Mouse (Mus musculus) gastrocnemius, postnatal 10 days (tissue): ENCODE measurements at regions not wholly inside any gene's neighbourhood (a gene's known extent, or its start where the extent isn't known, plus 50 kb on each side); places are given as distances from the start of the nearest gene placed in this dataset.
A peak's percentile ranks its signal among the peaks of the same experiment; 100 is the strongest.

Experiments
- DNase-seq: peaks from one replicate; pipeline ENCODE4 v3.0.0; 2021; ENCODE audit warnings: mixed read lengths

DNA sequence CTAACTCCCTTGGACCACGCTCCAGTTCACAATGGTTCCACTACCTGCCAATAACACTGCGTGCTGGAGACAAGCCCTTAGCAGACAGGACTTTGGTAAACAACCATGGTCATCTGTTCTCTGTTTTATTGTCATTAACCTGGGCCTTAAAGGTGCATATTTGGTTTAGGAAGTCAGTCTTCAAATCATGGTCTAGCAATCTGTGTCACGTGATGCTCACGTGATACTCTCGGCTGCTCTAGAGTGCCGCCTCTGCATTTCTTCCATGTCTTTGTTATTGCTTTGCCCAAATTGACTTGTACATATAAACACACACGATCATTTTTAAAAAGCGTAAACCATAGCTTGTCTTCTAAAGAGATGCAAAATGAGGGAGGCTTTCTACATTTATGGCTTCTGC lies 139.8 kb upstream of the 4930535I16Rik start:
- DNase-seq: no peak

DNA sequence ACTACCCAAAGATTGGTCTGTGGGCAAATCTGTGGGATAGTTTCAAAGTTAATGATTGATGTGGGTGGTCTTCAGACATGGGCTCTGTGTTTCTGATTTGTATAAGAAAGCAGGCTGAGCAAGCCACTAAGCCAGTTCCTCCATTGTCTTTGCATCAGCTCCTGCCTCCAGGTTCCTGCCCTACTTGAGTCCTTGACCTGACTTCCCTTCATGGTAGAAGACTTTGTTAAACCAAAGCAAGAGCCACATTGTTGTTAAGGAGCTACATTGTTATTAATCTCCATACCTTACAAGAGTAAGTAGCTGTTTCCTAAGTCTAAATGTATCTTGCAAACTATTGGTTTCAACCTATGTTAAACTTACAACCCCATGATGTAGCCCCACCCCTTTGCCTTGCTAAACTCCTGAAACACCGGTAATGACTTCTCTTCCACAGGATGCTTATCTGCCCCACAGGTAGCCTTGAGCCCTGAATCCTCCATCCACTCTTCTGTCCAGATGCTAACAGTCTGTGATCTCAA lies 136.5 kb upstream of the 4930535I16Rik start:
- no peak for DNase-seq

DNA sequence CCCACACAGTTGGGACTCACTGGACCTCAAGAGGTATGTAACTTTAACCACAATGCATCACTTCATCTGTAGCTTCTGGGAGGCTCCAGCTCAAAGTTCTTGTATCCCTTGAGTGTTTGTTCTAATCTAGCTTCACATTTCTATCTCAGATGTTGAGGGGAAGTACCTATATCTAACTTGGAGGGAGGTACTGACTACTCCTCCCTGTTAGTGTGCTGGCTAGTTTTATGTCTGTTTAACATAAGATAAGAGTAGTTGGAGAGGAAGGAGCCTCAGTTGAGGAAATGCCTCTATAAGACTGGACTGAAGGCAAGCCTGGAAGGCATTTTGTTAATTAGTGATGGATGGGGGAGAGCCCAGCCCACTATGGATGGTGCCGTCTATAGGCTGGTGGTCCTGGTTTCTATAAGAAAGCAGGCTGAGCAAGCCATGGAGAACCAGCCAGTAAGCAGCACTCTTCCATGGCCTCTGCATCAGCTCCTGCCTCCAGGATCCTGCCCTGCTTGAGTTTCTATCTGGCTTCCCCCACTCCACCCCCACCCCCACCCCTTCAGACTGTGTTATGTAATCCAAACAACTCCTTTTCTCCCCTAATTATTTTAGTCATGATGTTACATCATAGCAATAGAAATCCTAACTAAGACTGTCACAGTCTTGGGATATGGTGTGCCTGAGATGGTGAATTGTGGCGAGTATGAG lies 135.7 kb upstream of the 4930535I16Rik start:
- DNase-seq: no peak

DNA sequence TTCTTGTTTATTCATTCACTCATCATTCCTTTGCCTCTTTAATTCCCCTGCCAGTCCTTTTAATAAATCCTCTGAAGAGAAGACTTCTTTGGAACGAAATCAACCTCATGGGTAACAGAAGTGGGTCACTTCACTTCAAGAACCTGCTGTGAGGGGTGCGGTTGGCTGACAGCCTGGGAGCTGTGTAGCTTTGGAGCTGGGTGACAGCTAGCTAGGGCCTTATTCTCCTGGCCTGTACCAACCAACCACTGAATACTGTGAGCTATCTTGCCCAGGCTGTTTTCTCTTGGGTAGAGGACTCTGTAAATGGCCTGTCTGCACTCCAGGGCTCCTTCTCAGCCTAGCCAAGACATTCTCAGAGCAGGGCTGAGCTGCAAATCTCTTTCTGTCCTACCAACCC lies 134.6 kb upstream of the 4930535I16Rik start:
- no peak for DNase-seq

DNA sequence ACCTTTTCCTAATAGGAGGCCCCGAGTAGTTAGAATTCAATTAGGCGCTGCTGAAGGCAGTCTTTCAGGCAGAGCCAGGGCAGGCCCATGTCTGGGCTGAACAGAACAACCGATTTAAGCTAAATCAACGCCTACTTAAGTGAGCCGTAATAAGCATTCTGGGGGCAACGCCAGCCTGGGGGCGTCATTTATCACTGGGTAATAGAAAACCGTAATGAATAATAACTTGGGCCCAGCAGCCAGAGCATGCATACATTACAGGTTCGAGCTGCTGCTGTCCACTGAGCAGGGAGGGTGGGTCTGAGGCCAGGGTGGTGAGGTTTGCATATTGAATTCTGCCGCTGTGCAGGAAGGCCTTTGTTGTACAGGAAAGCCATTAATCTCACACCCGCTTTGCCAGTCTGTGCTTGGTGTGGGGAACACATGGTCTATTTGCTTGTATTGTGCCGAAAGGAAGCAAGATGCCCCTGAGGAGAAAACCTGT lies 130.6 kb upstream of the 4930535I16Rik start:
- no peak for DNase-seq

DNA sequence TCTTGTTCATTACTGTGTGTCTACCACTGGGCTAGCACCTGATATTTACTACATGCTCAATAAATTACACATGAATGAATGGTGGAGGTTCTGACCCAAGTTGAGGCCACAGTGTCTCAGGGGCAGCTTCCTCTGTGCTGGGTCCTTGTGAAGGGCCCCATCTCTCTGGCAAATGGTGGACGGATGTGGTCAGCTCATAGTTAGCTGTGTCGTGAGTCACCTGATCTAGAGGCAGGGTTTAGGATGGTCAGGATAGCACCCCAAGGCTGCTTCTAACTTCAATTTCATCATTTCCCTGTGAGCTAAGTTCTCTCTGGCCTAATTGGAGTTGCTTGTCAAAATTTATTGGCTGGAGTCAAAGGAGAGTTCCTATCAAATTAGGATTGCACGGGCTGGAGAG lies 130.1 kb upstream of the 4930535I16Rik start:
- DNase-seq: no peak

DNA sequence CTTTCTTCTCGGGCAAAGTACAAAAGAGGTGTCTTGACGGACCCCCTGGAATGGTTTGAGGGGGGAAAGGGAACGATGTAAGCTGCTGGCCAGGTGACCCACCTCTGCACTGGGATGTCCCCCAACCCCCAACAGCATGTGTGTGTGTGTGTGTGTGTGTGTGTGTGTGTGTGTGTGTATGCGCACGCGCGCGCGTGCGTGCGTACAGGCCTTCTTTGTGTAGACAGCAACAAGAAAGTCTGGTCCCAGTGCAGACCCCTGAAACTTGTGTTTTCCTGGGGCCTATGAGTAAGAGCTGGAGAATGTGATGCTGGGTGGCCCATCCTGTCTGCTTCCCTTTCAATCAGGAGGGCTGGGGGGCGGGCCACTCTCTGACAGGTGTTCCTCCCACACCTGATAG lies 118.7 kb upstream of the 4930535I16Rik start:
- DNase-seq: no peak

DNA sequence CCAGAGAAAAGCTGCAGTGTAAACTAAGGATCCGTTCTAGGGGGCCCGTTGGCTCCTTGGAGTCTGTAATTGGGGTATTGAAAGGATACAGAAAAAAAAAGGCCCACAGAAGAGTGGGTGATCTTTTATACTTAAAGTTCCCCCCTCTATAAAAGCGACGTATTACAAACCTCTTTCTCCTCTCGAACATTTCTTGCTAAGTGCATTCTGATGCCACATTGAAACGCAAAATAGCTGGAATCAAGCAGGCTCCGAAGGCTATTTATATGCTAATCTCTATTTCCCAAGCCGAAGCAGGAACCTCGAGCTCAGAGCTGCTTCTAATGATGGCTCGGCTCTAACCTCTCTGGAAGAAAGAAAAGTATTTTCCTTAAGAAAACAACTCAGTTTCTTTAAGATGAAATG lies 117.8 kb upstream of the 4930535I16Rik start:
- DNase-seq: no peak

DNA sequence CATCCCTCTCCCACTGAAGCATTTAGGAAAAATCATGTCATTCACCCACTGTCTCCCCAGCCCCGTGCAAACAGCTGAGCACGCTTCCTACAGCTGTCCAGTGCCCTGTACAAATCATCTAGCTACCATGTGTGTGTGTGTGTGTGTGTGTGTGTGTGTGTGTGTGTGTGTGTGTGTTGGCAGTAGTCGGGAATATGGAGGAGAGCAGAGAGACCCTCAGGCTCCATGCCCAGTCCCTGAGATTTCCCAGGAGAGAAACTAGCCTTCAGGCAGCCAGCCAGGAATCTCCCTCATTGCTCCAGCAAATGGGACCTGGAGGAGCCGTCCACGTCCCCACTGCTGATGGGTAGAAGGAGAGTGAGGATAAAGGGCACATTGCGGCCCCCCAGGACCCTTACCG lies 117.4 kb upstream of the 4930535I16Rik start:
- DNase-seq: peak; percentile 14

DNA sequence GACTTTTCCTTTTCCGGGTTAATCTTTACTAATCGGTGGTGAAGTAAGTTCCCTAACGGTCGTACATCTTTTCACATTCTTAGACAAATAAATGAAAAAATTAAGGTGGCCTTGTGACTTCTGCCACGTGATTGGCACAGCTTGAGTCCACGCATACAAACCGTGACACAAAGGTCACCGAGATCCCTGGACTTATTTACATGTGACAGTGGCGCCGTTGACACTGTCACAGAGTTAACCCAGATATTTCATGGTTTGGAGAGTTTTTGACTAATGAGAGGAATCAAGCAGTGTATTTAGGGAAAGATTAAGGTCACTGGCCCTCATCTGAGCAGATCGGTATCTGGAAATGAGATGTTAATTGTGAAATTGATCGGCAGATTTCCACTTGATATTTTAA lies 110.2 kb upstream of the 4930535I16Rik start:
- DNase-seq: no peak

DNA sequence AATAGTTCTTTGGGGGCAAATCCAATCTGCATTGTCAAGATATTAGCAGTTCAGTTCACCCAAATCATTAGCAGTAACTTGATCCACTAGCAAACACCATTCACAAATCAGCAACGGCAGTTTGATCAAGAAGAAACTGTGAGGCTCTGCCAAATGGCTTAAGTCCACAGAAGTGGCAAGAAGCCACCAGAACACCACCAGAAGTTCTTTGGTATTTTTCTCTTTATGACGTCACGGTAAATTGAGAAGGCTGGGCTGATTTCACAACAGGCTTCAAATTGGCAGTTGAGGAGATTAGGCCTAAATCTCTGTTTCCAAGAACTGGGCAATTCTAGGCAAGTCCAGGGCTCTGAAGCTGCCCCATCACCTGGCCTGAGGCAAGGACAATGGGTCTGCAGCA lies 98.6 kb upstream of the 4930535I16Rik start:
- no peak for DNase-seq

DNA sequence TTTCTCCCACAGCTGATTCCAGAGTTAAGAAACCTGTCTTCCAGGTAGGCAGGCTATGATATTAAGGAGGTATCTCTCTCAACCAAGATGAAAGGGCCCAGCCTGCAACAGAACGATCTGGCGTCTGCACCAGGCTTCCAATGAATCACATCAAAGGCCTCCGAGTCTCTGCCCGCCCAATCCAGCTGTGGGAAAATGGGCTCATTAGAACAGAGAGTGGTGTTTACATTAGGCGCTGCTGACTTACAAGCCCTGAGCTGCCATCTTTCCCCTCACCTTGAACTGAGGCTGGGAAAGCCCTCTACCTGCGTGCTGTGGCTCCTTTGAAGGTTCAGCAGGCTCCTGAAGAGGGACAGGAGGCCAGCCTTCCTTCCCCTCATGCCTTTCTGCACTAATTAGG lies 97.5 kb upstream of the 4930535I16Rik start:
- DNase-seq: no peak

DNA sequence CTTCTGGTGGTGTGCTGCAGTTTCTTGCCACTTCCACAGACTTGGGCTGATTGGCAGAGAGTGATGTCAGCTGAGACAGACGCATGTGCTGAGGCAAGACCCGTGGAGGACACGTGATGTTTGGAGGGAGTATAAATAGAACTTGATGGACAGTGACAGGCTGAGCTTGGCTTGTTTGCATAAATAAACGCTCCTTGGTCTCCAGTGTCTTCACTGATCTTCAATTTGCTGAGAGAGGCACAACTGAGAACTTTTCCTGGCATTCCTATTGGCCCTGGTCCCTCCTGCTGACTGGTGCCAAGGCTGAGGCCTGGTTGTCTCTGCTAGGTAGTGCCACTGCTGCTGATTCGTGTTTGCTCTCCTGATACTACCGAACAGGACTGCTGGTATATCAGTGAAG lies 94.6 kb upstream of the 4930535I16Rik start:
- peak; percentile 11 for DNase-seq

DNA sequence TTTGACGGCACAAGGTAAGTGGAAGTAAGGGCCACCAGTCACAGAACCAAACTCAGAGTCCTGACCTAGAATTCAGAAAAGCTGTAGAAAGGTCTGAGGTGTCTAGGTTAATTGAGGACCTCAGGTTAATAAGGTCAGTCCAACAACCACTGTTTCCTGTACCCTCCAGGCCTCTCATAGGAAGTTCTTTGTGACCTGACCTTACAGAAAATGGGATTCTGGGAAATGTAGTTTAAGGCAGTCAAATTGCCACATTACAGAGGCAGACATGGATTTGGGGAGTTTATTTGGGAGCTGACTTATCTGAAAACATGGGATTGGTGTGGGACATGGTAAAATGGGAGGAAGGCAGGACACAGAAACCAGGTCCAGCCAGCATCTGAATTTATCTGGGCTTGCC lies 90.9 kb upstream of the 4930535I16Rik start:
- DNase-seq: no peak

DNA sequence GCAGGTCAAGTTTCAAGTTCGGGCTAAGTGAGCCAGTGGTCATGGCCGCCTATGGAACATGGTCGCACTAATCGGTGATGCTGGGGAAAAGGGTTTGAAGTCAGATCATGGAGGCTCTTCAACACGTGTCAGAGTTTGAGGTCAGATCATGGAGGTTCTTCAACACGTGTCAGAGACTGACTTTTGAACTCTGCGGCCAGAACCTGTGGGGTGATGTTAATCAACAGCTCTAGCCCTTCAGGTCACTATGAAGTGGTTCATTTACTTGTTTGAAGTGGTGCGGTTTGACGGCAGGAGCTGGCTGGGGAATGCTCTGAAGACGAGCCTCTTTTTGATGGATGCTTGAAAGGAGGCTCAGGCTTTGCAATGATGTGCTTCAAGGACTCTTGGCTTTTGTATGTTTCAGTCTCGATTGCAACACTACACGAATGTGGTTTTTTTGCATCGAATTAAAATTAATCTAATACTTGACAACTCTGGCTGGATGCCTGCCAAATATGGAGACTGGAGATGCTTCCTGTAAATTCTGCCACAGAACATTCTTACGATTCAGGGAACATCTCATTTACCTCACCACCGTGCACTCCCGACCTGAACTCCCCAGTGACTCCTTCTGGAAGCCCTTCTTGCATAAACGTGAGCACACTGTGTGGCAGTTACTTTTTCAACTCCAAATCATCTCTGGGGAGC lies 87.9 kb upstream of the 4930535I16Rik start:
- no peak for DNase-seq

DNA sequence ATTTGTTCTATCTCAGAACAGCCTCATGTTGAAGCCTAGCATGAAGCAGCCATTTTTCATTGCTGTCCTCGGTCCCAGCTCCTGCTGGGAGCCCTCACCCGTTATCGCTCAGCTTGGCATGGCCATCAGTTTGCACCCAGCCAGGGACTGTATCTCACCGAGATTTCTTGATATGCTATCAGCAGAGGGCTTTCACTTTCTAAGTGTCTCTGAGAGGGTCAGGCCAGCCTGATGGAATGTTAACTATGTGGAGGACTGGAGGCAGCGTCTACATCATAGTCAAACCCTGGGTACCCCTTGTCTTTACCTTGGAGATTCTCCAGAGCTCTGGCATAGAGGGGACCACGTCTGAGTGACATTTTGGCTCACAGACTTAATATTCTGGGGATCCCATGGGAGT lies 84.9 kb upstream of the 4930535I16Rik start:
- DNase-seq: no peak

DNA sequence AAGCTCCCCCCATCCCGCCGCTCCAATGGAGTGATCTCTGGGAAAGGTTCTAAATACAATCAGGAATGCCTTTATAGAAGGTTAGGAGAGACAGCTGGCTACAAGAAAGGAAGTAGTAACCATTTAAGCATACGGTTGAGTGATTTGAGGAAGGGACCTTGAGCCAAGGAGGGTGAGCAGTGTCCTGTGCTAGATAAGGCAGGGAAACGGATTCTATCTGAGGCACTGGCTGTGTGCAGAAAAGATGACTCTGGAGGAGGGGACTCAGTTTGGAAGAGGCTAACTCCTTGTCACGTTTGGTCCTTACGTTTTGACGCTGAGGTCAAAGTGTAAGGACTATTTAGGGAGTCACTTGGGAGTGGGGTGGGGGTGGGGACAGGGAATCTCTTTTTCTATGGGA lies 84.3 kb upstream of the 4930535I16Rik start:
- DNase-seq: no peak

DNA sequence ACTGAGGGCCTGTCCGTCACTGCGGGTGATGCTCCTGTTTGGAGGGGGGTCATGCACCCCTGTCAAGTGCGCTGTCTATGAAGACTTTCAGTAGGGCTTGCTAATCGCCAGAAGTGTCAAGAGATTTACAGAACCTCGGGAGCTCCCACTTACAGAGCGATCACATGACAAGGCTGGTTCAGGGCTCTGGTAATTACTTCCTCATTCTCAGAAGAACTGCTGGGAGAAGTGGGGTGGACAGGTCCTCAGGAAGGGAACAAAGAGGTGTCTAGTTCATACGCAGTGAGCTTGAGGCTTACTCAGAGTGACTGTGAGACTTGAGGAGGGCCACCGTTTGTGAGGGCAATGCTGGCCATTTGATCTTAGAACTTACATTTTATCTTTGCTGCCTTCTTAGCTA lies 78.0 kb upstream of the 4930535I16Rik start:
- DNase-seq: no peak

DNA sequence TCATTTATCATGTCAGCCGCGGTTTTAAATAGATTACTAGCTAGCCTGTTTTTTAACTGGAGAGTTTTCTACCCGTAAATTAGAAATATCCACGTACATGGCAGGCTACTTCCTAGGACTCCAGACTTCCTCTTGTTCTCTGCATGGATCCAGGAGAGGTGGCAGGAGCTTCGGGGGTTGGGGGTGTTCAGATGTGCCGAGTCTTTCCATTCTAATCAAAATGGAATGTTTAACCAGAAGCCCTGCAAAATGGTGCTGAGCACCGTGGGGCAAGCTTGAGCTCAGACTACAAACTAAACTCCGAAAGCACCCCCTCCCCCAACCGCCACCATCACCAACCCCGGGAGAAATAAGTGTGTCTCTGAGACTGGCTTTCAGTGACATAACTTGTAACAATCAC lies 73.4 kb upstream of the 4930535I16Rik start:
- DNase-seq: no peak

DNA sequence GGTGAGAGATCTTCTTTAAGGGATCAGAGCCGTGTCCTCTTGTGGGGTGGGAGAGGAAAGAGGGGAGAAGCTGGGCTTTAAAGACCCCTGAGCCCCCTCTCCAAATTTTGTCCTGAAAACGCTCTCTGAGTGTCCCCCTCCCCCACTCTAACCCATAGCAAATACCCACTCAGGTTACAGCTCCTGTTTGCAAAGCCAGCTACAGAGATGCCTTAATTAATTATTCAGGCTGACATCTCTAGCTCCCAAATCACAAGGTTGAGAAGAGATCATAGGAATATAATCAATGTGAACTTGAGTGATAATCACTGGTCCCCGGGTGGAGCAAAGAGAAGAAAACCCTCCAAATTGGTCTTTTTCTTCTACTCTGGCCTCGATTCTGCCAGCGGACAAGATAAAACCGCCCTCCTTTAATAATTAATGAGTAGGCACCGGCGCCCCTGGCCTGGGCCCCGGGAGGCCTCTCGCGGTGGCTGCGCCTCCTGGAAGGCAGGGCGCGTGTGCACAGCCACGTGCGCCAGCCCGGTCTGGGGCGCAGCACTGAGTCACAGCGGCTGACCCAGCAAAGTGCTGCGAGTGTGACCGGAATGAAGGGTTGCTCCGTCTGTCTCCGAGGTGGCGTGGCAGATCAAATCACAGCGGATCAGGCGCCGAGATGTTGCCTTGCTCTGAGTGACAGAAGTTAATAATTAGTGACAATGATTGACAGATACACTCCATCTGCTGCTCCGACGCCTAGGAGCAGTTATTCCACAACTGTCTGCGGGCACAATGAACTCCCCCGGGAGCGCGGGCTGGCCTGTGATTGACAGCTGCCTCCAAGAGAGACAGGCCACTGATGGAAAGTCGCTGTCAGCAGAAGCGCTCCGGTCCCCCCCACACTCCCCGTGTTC lies 72.7 kb upstream of the 4930535I16Rik start:
- peak; percentile 12 for DNase-seq
